ENCODE assay signal across 8 mouse cellular contexts in genomic region chr14:118924673-118925615, GRCm38 (mm10). TPM values are rescaled to one million over a fixed set of nuclear protein-coding genes. Genes with fewer than 3 reads are reported as not detected.
DNase-seq lines count a peak whose midpoint lies in the region; ATAC-seq and TF ChIP-seq lines count a peak whose summit lies in the region.

Dzip1 (minus strand) TSS chr14:118925460.

- peak within 1 kb of the TSS; percentile 84 for H3K27ac ChIP-seq in forebrain, embryonic 16.5 days (ENCODE audit: low read length)
- peak within 1 kb of the TSS; percentile 92 for H3K27ac ChIP-seq in layer of hippocampus, adult 2 months
- H3K27ac ChIP-seq in olfactory bulb, adult 2 months (ENCODE audit: insufficient read depth, low read depth, low read length), result peak within 1 kb of the TSS; percentile 42

- peak within 1 kb of the TSS; percentile 85 for H3K9ac ChIP-seq in forebrain, embryonic 16.5 days (replicated peaks; ENCODE audit: low read depth, low read length)

- H3K9me3 ChIP-seq in G1E (replicated peaks), result no peaks in the 10 kb centered on the region
- no peaks in the 10 kb centered on the region for H3K9me3 ChIP-seq in forebrain, embryonic 16.5 days (ENCODE audit: control insufficient read depth, low read length)

- DNase-seq in G1E (ENCODE audit: low spot score), result no peak
- DNase-seq in cerebellum, adult 11 months, result peak; percentile 50
- peak; percentile 46 for DNase-seq in heart, postnatal 25 days (ENCODE audit: low spot score)
- peak; percentile 77 to 86 for DNase-seq in layer of hippocampus, adult 2 months (ENCODE audit: low spot score in 2 of 2)
- DNase-seq in lung, adult 2 months, result peak; percentile 53
- DNase-seq in urinary bladder, adult 2 months (ENCODE audit: low spot score), result peak; percentile 45

- H3K4me3 ChIP-seq in G1E (ENCODE audit: low read depth, low read length), result peak within 1 kb of the TSS; percentile 41; the same call in 1 of the 2 replicates
- peak within 1 kb of the TSS; percentile 68 for H3K4me3 ChIP-seq in forebrain, embryonic 16.5 days (replicated peaks; ENCODE audit: low read length)
- H3K4me3 ChIP-seq in layer of hippocampus, adult 2 months, result peak within 1 kb of the TSS; percentile 74
- peak within 1 kb of the TSS; percentile 45 for H3K4me3 ChIP-seq in lung, adult 2 months (replicated peaks; ENCODE audit: extremely low read depth, low read depth, low read length)
- peak within 1 kb of the TSS; percentile 57 for H3K4me3 ChIP-seq in olfactory bulb, adult 2 months (ENCODE audit: insufficient read depth, low read depth, low read length)

- H3K36me3 ChIP-seq in G1E (replicated peaks), result no peaks in the 10 kb centered on the region
- no peaks in the 10 kb centered on the region for H3K36me3 ChIP-seq in forebrain, embryonic 16.5 days (ENCODE audit: control insufficient read depth, insufficient read depth)

- no peak for ATAC-seq in G1E (ENCODE audit: extremely low read depth, insufficient number of reproducible peaks, low FRiP score, poor library complexity, severe bottlenecking)
- ATAC-seq in forebrain, embryonic 16.5 days, result peak; percentile 98

- intact Hi-C loops in heart, postnatal 25 days (cut with DNase I), result no loop called here

- no peak for TF ChIP-seq POLR2A in lung, adult 2 months (IDR thresholded peaks at IDR 0.05; ENCODE audit: borderline replicate concordance, extremely low read depth, low read depth, low read length)
- TF ChIP-seq POLR2A in olfactory bulb, adult 2 months (IDR thresholded peaks at IDR 0.05; ENCODE audit: insufficient read depth, low read depth, low read length), result 0 out of 2 replicates have a peak, but pooled peaks have one; percentile 36

- H3K27me3 ChIP-seq in G1E (ENCODE audit: insufficient read depth, low read length), result peaks cover 37% of the 10 kb centered on the region
- H3K27me3 ChIP-seq in forebrain, embryonic 16.5 days (replicated peaks; ENCODE audit: control insufficient read depth, insufficient read depth, low read length), result no peaks in the 10 kb centered on the region

- peaks cover 17% of the 10 kb centered on the region for H3K4me1 ChIP-seq in G1E (ENCODE audit: insufficient read depth, low read depth, low read length)
- H3K4me1 ChIP-seq in forebrain, embryonic 16.5 days (replicated peaks; ENCODE audit: control insufficient read depth, insufficient read depth, low read length), result peaks cover 47% of the 10 kb centered on the region
- H3K4me1 ChIP-seq in lung, adult 2 months (ENCODE audit: control insufficient read depth, insufficient read depth, low read length), result peaks cover 7% of the 10 kb centered on the region
- H3K4me1 ChIP-seq in olfactory bulb, adult 2 months (ENCODE audit: control insufficient read depth, insufficient read depth, low read length), result peaks cover 24% of the 10 kb centered on the region

- TF ChIP-seq CTCF in G1E (IDR thresholded peaks at IDR 0.05; ENCODE audit: low read depth, low read length), result no peak
- TF ChIP-seq CTCF in layer of hippocampus, adult 2 months (conservative IDR thresholded peaks at IDR 0.05), result peak; percentile 17; the same call in 1 of the 2 replicates
- TF ChIP-seq CTCF in lung, adult 2 months (IDR thresholded peaks at IDR 0.05; ENCODE audit: insufficient read depth, low read length), result no peak
- no peak for TF ChIP-seq CTCF in olfactory bulb, adult 2 months (IDR thresholded peaks at IDR 0.05; ENCODE audit: insufficient read depth, low read depth, low read length)

- WGBS in forebrain, embryonic 16.5 days, result under 1% methylated on average over 53 of the region's 55 CpGs
- WGBS in lung, adult 2 months, result 4% methylated on average over 55 of the region's 55 CpGs
- 1% methylated on average over 55 of the region's 55 CpGs for WGBS in olfactory bulb, adult 2 months

- H3K4me2 ChIP-seq in forebrain, embryonic 16.5 days (ENCODE audit: low read length), result peak within 1 kb of the TSS; percentile 90

RNA-seq across cellular contexts. Expression of gene Dzip1, which starts in this region (rescaled TPM):
- total RNA-seq in G1E (2014; fragmentation: Nextera tagmentation) (22.5 and 30.9 TPM in 2 replicates), G1E (2017) (5.5 and 6.9 TPM in 2 replicates)
- polyA plus RNA-seq in G1E (2012), result 2.1 and 3.1 TPM in 2 replicates
- 42.3 and 46.7 TPM in 2 replicates for polyA plus RNA-seq in forebrain, embryonic 16.5 days (2015; fragmentation: Nextera tagmentation; extraction: Ambion mirVana)
- total RNA-seq in heart, postnatal 25 days (2021), result 1 to 10 TPM; 2.2 to 2.3 TPM
- total RNA-seq in layer of hippocampus, adult 2 months (2021), result 100 to 1,000 TPM; 119 to 128 TPM
- 7.5 and 8.3 TPM in 2 replicates for polyA plus RNA-seq in lung, adult 2 months (2012; rRNA removed)
- polyA plus RNA-seq in olfactory bulb, adult 2 months (2012; ENCODE audit: insufficient read depth, insufficient read length, low replicate concordance, missing spikeins), result 283 TPM in 1 of 2 replicates, not detected in the other
- polyA plus RNA-seq in urinary bladder, adult 2 months (2012; rRNA removed), result 21.5 and 26.5 TPM in 2 replicates

Comparison
In these comparisons a context has a peak if more than half of its experiments do, and no peak if none do; other contexts are left out.
1. H3K27ac ChIP-seq: peak in every context shown above with its lines; median percentile 92 in layer of hippocampus, adult 2 months; 84 in forebrain, embryonic 16.5 days; 42 in olfactory bulb, adult 2 months.